Mouse (Mus musculus) stomach, embryonic 16.5 days (tissue): ENCODE measurements around the gene Tshz2. TPM values are rescaled to one million over a fixed set of nuclear protein-coding genes. Genes with fewer than 3 reads are reported as not detected.

Source experiments
- ATAC-seq: fragments of 200-750 bp; cut with Nextera tagmentation; 2 replicates; pipeline ENCODE4 v1.8.0; 2017; ENCODE audit warnings: moderate number of reproducible peaks, moderate TSS enrichment; ENCODE audit not compliant: insufficient read depth, low FRiP score
- H3K27ac ChIP-seq: fragments of 300-500 bp; sonication (generic); 2 replicates; pipeline ENCODE4 v1.5.1; 2014; ENCODE audit warnings: low read length
- H3K27me3 ChIP-seq: fragments of 300-500 bp; sonication (generic); 2 replicates; pipeline ENCODE4 v1.6.1; 2014; ENCODE audit warnings: low read length, control low read depth, mixed read lengths; ENCODE audit not compliant: control insufficient read depth, insufficient read depth
- H3K36me3 ChIP-seq: fragments of 300-500 bp; sonication (generic); 2 replicates; pipeline ENCODE4 v1.6.1; 2014; ENCODE audit warnings: low read length; ENCODE audit not compliant: control insufficient read depth, insufficient read depth
- H3K4me1 ChIP-seq: fragments of 300-500 bp; sonication (generic); 2 replicates; pipeline ENCODE4 v1.6.1; 2014; ENCODE audit warnings: low read length, control low read depth, mixed read lengths; ENCODE audit not compliant: control insufficient read depth, insufficient read depth
- H3K4me2 ChIP-seq: fragments of 300-500 bp; sonication (generic); 2 replicates; pipeline ENCODE4 v1.6.1; 2014; ENCODE audit warnings: low read depth, low read length, mixed read lengths
- H3K4me3 ChIP-seq: fragments of 300-500 bp; sonication (generic); replicated peaks from 2 replicates; pipeline ENCODE4 v1.5.1; 2014; ENCODE audit warnings: mild to moderate bottlenecking, low read length
- H3K9ac ChIP-seq: fragments of 300-500 bp; sonication (generic); 2 replicates; pipeline ENCODE4 v1.6.1; 2014; ENCODE audit warnings: low read length
- H3K9me3 ChIP-seq: fragments of 300-500 bp; sonication (generic); replicated peaks from 2 replicates; pipeline ENCODE4 v1.6.1; 2016; ENCODE audit warnings: low read length, control low read depth; ENCODE audit not compliant: control insufficient read depth
- WGBS: fragments of 180-500 bp; shearing (Covaris S2); extraction: QIAGEN DNeasy Blood & Tissue Kit; methylation state at CpG from one replicate; pipeline ENCODE4 v1.1.7; 2014; 5-methylcytosine and 5-hydroxymethylcytosine counted together
- polyA plus RNA-seq: library from polyadenylated mRNA; unstranded; fragments of >200 nt; fragmentation: Nextera tagmentation; extraction: Ambion mirVana; gene quantifications from 2 replicates; pipeline ENCODE4 v1.2.1, GENCODE M21; 2015

Gene Tshz2
- polyA plus RNA-seq, 1 experiment from 2014 or later: 13.5 TPM

GRCm38 (mm10) chr2:169611557-169611956 is 21.3 kb upstream of the Tshz2 start:
- H3K4me3 ChIP-seq: no peak overlapping the region
- no peak overlapping the region for H3K4me2 ChIP-seq
- no peak for ATAC-seq
- H3K9ac ChIP-seq: no peak overlapping the region
- no peaks in the 10 kb centered on the region for H3K36me3 ChIP-seq
- peaks cover 16% of the 10 kb centered on the region; the same call in 1 of the 2 replicates for H3K4me1 ChIP-seq
- 39% methylated on average over 7 of the region's 7 CpGs for WGBS
- no peaks in the 10 kb centered on the region for H3K27me3 ChIP-seq
- no peaks in the 10 kb centered on the region for H3K9me3 ChIP-seq
- no peak overlapping the region for H3K27ac ChIP-seq

GRCm38 (mm10) chr2:169614683-169615082 is 18.1 kb upstream of the Tshz2 start:
- H3K4me3 ChIP-seq: no peak overlapping the region
- H3K27me3 ChIP-seq: no peaks in the 10 kb centered on the region
- no peak overlapping the region for H3K27ac ChIP-seq
- ATAC-seq: no peak
- H3K36me3 ChIP-seq: no peaks in the 10 kb centered on the region
- H3K4me2 ChIP-seq: no peak overlapping the region
- H3K9me3 ChIP-seq: no peaks in the 10 kb centered on the region
- WGBS: 46% methylated on average over 4 of the region's 4 CpGs
- H3K4me1 ChIP-seq: no peaks in the 10 kb centered on the region
- H3K9ac ChIP-seq: no peak overlapping the region

GRCm38 (mm10) chr2:169615998-169616397 is 16.8 kb upstream of the Tshz2 start:
- Histone ChIP-seq H3K4me3 (no peak overlapping the region), H3K4me1 (0 out of 2 replicates have a peak, but pooled peaks cover under 1% of the 10 kb centered on the region), H3K27ac (no peak overlapping the region), H3K4me2 (no peak overlapping the region), H3K36me3 (no peaks in the 10 kb centered on the region), H3K9ac (no peak overlapping the region), H3K9me3 (no peaks in the 10 kb centered on the region), H3K27me3 (no peaks in the 10 kb centered on the region)
- WGBS: 77% methylated on average over 6 of the region's 6 CpGs
- no peak for ATAC-seq

- H3K9me3 ChIP-seq: no peaks in the 10 kb centered on the region
- peak overlapping the region; percentile 59 for H3K9ac ChIP-seq
- H3K4me2 ChIP-seq: peak overlapping the region; percentile 59
- 25% methylated on average over 15 of the region's 15 CpGs for WGBS
- H3K4me1 ChIP-seq: 0 out of 2 replicates have a peak, but pooled peaks cover 6% of the 10 kb centered on the region
- H3K4me3 ChIP-seq: peak overlapping the region; percentile 27
- ATAC-seq: peak; percentile 73
- H3K36me3 ChIP-seq: no peaks in the 10 kb centered on the region
- no peak overlapping the region; the same call in 1 of the 2 replicates for H3K27ac ChIP-seq
- no peaks in the 10 kb centered on the region for H3K27me3 ChIP-seq
These were observed 11.6 kb upstream of the Tshz2 start for GRCm38 (mm10) chr2:169621201-169621710.

GRCm38 (mm10) chr2:169630070-169630469 is 2.7 kb upstream of the Tshz2 start:
- ATAC-seq: no peak

GRCm38 (mm10) chr2:169633491-169634289 is 877 bp downstream of the Tshz2 start:
- H3K4me1 ChIP-seq: 0 out of 2 replicates have a peak, but pooled peaks cover 7% of the 10 kb centered on the region
- peak overlapping the region; percentile 95 for H3K9ac ChIP-seq
- no peaks in the 10 kb centered on the region for H3K9me3 ChIP-seq
- no peaks in the 10 kb centered on the region for H3K27me3 ChIP-seq
- H3K27ac ChIP-seq: peak overlapping the region; percentile 96
- H3K36me3 ChIP-seq: no peaks in the 10 kb centered on the region
- peak overlapping the region; percentile 73 for H3K4me2 ChIP-seq
- peak overlapping the region; percentile 80 for H3K4me3 ChIP-seq
- peak; percentile 41; the same call in 1 of the 2 replicates for ATAC-seq
- under 1% methylated on average over 38 of the region's 38 CpGs for WGBS

More at GRCm38 (mm10) chr2:169630070-169630469, 2.7 kb upstream of the Tshz2 start:
- H3K36me3 ChIP-seq: no peaks in the 10 kb centered on the region
- 89% methylated on average over 3 of the region's 3 CpGs for WGBS
- no peak overlapping the region for H3K27ac ChIP-seq
- H3K9me3 ChIP-seq: no peaks in the 10 kb centered on the region
- 0 out of 2 replicates have a peak, but pooled peaks cover 7% of the 10 kb centered on the region for H3K4me1 ChIP-seq
- H3K4me2 ChIP-seq: no peak overlapping the region
- no peak overlapping the region for H3K9ac ChIP-seq
- no peaks in the 10 kb centered on the region for H3K27me3 ChIP-seq
- H3K4me3 ChIP-seq: no peak overlapping the region

GRCm38 (mm10) chr2:169634619-169635382 is 2.0 kb downstream of the Tshz2 start:
- ATAC-seq: no peak
- H3K9me3 ChIP-seq: no peaks in the 10 kb centered on the region
- H3K4me2 ChIP-seq: peak overlapping the region; percentile 73
- peak overlapping the region; percentile 95 for H3K9ac ChIP-seq
- peak overlapping the region; percentile 96 for H3K27ac ChIP-seq
- peak overlapping the region; percentile 80 for H3K4me3 ChIP-seq
- H3K36me3 ChIP-seq: no peaks in the 10 kb centered on the region
- WGBS: 10% methylated on average over 17 of the region's 17 CpGs
- no peaks in the 10 kb centered on the region for H3K27me3 ChIP-seq
- H3K4me1 ChIP-seq: 0 out of 2 replicates have a peak, but pooled peaks cover 7% of the 10 kb centered on the region

GRCm38 (mm10) chr2:169635428-169635827 is 2.6 kb downstream of the Tshz2 start:
- ATAC-seq: no peak
- no peaks in the 10 kb centered on the region for H3K36me3 ChIP-seq
- no peaks in the 10 kb centered on the region for H3K27me3 ChIP-seq
- peak overlapping the region; percentile 95 for H3K9ac ChIP-seq
- peak overlapping the region; percentile 73 for H3K4me2 ChIP-seq
- H3K9me3 ChIP-seq: no peaks in the 10 kb centered on the region
- WGBS: 20% methylated on average over 7 of the region's 7 CpGs
- peak overlapping the region; percentile 96 for H3K27ac ChIP-seq
- H3K4me3 ChIP-seq: peak overlapping the region; percentile 80
- H3K4me1 ChIP-seq: 0 out of 2 replicates have a peak, but pooled peaks cover 7% of the 10 kb centered on the region
